Mouse (Mus musculus) spleen, adult 2 months (tissue): Measurements from ENCODE around the gene Arhgap23. TPM values are rescaled to one million over a fixed set of nuclear protein-coding genes. Genes with fewer than 3 reads are reported as not detected.

Source experiments
- DNase-seq, 2 experiments: peaks; one replicate each; pipeline versions ENCODE4 v3.0.0 to v3.0.0-alpha.2; 2012 to 2021; ENCODE audit warnings: low spot score in 2 of 2, low read depth in 1 of 2
- H3K27ac ChIP-seq: fragments of 200-500 bp; 2 replicates; pipeline ENCODE4 v1.5.1; 2012; ENCODE audit warnings: low read length, inconsistent platforms; ENCODE audit not compliant: insufficient read depth
- H3K27me3 ChIP-seq: fragments of 200-500 bp; 2 replicates; pipeline ENCODE4 v1.6.1; 2012; ENCODE audit warnings: mild to moderate bottlenecking, moderate library complexity, low read length, inconsistent platforms; ENCODE audit not compliant: control insufficient read depth, insufficient read depth
- H3K36me3 ChIP-seq: fragments of 200-500 bp; 2 replicates; pipeline ENCODE4 v1.6.1; 2012; ENCODE audit warnings: mild to moderate bottlenecking, low read length, inconsistent platforms; ENCODE audit not compliant: control insufficient read depth, insufficient read depth
- H3K4me1 ChIP-seq: fragments of 200-500 bp; 2 replicates; pipeline ENCODE4 v1.6.1; 2011; ENCODE audit warnings: inconsistent platforms; ENCODE audit not compliant: control insufficient read depth, insufficient read depth, insufficient read length
- H3K4me3 ChIP-seq: fragments of 200-500 bp; 2 replicates; pipeline ENCODE4 v1.5.1; 2011; ENCODE audit warnings: mild to moderate bottlenecking, inconsistent platforms; ENCODE audit not compliant: insufficient read depth, insufficient read length; ENCODE audit errors: extremely low read depth
- CTCF ChIP-seq: fragments of 200-500 bp; IDR thresholded peaks from 2 replicates; pipeline ENCODE4 v1.5.1; 2011; ENCODE audit warnings: mild to moderate bottlenecking, inconsistent platforms; ENCODE audit not compliant: insufficient read depth, insufficient read length, insufficient replicate concordance; ENCODE audit errors: extremely low read depth
- POLR2A ChIP-seq: fragments of 200-500 bp; IDR thresholded peaks from 2 replicates; pipeline ENCODE4 v1.6.1; 2011; ENCODE audit warnings: low read depth, low read length, inconsistent platforms
- WGBS: fragments of 180-500 bp; shearing (Covaris S2); methylation state at CpG from one replicate; pipeline ENCODE4 v1.1.7; 2018; 5-methylcytosine and 5-hydroxymethylcytosine counted together
- polyA plus RNA-seq: library from polyadenylated mRNA; depleted of rRNA; stranded (reverse); fragments of >200 nt; gene quantifications from 2 replicates; pipeline ENCODE4 v1.2.3, GENCODE M21; 2012; rRNA removed

The Arhgap23 gene
- polyA plus RNA-seq, 1 experiment, result 39.7 TPM

DNA sequence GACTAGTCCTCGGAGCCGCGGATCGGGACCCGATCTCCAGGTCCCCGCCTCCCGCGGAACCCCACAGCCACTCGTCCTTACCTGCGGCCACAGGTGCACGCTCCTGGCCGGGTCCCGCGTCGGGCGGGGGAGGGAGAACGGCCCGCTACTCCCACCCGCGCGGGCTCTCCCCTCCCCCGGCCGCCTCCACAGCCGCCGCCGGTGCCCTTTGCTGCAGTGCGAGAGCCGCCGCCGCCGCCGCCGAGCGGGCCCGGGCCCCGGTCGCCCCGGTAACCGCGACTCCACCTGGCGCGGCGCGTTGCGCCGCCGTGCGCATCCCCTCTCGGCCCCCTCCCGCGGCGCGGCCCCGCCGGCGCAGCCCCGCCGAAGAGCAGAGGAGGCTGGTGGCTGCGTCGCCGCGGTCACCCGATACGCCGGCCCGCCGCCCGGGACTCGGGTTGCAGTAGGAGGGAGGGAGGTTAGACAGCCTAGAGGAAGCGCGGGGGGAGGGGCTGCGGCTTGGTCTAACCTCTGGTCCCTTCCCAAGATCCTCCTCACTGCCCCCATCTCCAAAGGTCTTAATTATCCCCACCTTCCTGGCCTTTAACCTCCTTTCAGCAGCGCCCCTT lies 131.6 kb downstream of the Arhgap23 start:
- Histone ChIP-seq H3K27ac (no peak overlapping the region), H3K27me3 (peaks cover 32% of the 10 kb centered on the region), H3K36me3 (no peaks in the 10 kb centered on the region), H3K4me1 (peaks cover 5% of the 10 kb centered on the region; the same call in 1 of the 2 replicates), H3K4me3 (peak overlapping the region; percentile 23; the same call in 1 of the 2 replicates)
- no peak for DNase-seq
- WGBS, result 3% methylated on average over 46 of the region's 73 CpGs
- no peak for TF ChIP-seq CTCF
- TF ChIP-seq POLR2A, result no peak

GRCm38 (mm10) chr11:97547957-97548706 lies 132.8 kb downstream of the Arhgap23 start:
- 65% methylated on average over 12 of the region's 12 CpGs for WGBS

DNA sequence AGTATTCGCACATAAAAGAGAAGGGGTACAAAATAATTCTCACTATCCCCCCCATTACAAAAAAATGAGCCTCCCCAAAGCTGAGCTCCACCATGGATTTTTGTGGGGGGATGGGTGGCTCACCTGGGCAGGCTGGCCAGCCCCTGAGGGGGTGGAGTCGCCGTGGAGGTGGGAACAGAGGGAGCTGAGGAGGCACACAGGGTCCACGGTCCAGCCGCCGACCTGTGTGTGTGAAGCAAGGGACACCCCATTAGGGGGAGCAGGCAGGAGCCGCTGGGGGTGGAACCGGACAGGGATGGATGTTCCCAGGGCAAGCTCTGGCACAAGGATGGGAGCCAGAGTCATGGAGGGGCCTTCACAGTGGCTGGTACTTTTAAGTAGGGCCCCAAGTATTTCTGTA lies 133.4 kb downstream of the Arhgap23 start:
- 64% methylated on average over 8 of the region's 8 CpGs for WGBS
- Histone ChIP-seq H3K36me3 (no peaks in the 10 kb centered on the region), H3K27me3 (peaks cover 34% of the 10 kb centered on the region), H3K27ac (no peak overlapping the region), H3K4me3 (no peak overlapping the region), H3K4me1 (peaks cover 5% of the 10 kb centered on the region; the same call in 1 of the 2 replicates)
- no peak for TF ChIP-seq CTCF
- no peak for DNase-seq

More at GRCm38 (mm10) chr11:97547957-97548706, 132.8 kb downstream of the Arhgap23 start:
- Histone ChIP-seq H3K36me3 (no peaks in the 10 kb centered on the region), H3K27me3 (peaks cover 34% of the 10 kb centered on the region), H3K4me3 (no peak overlapping the region), H3K27ac (no peak overlapping the region), H3K4me1 (peaks cover 5% of the 10 kb centered on the region; the same call in 1 of the 2 replicates)
- DNase-seq, result no peak
- TF ChIP-seq POLR2A (no peak), CTCF (no peak)

Other genes with a start within 250 kb of the Arhgap23 start
- 20.8 and 22.8 TPM in 2 replicates for gene Kpnb1, start 227.7 kb upstream of the Arhgap23 start, polyA plus RNA-seq
- gene Npepps, start 134.9 kb upstream of the Arhgap23 start, polyA plus RNA-seq, result 11.2 and 11.7 TPM in 2 replicates
- gene Mrpl45, start 99.8 kb upstream of the Arhgap23 start, polyA plus RNA-seq, result 5.5 and 5.6 TPM in 2 replicates
- 0.02 and 0.05 TPM in 2 replicates for gene Gpr179, start 63.5 kb upstream of the Arhgap23 start, polyA plus RNA-seq
- 6.0 and 6.1 TPM in 2 replicates for gene Socs7, start 53.0 kb upstream of the Arhgap23 start, polyA plus RNA-seq
- not detected in 2 replicates for gene 4933428G20Rik, start 84.8 kb downstream of the Arhgap23 start, polyA plus RNA-seq
- 0.13 TPM in 2 replicates for gene Srcin1, start 160.7 kb downstream of the Arhgap23 start, polyA plus RNA-seq
- 3.9 and 7.8 TPM in 2 replicates for gene Epop, start 214.2 kb downstream of the Arhgap23 start, polyA plus RNA-seq
- 65.8 and 93.7 TPM in 2 replicates for gene Mllt6, start 247.9 kb downstream of the Arhgap23 start, polyA plus RNA-seq